Mouse (Mus musculus): ENCODE data around the gene Il23r. TPM values are rescaled to one million over a fixed set of nuclear protein-coding genes. Genes with fewer than 3 reads are reported as not detected.
"Not testable (repeated sequence)": the region's sequence is repeated elsewhere in the genome, so short reads cannot be mapped to it uniquely, and the experiment has no call there.

Il23r gene
- total RNA-seq (2015): 0.18 TPM in 1 of 2 replicates, not detected in the other
- 0.08 and 0.11 TPM in 2 replicates for total RNA-seq (2017)

DNA sequence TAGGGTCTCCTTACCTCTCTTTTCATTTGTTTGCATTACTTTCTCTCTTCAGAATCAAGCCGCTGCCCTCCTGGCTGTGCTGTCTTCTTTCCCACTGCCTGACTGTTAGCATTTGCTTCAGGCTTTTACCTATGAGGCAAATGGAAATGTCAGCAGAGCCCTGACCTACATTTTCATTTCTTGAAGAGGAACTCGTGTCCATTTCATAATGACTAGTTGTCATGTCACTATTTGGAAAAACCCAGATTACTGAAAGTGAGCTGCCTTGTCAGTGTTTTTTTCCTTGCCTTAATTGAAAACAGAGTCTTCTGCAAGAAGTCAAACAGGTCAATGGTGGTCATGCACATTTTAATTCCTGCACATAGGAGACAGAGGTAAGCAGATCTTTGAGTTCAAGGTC lies at the start of gene Il23r:
TSS of gene Il23r (minus strand) at position 101 of the 400 bp plus-strand sequence.
- no peak for ATAC-seq (ENCODE audit: poor library complexity, severe bottlenecking)

- ATAC-seq (ENCODE audit: poor library complexity, severe bottlenecking): no peak
Observed at GRCm38 (mm10) chr6:67535777-67536054, 44.1 kb upstream of the Il23r start, which contains the start of gene Tacstd2. TSS of gene Tacstd2 (minus strand) at chr6:67535796.

DNA sequence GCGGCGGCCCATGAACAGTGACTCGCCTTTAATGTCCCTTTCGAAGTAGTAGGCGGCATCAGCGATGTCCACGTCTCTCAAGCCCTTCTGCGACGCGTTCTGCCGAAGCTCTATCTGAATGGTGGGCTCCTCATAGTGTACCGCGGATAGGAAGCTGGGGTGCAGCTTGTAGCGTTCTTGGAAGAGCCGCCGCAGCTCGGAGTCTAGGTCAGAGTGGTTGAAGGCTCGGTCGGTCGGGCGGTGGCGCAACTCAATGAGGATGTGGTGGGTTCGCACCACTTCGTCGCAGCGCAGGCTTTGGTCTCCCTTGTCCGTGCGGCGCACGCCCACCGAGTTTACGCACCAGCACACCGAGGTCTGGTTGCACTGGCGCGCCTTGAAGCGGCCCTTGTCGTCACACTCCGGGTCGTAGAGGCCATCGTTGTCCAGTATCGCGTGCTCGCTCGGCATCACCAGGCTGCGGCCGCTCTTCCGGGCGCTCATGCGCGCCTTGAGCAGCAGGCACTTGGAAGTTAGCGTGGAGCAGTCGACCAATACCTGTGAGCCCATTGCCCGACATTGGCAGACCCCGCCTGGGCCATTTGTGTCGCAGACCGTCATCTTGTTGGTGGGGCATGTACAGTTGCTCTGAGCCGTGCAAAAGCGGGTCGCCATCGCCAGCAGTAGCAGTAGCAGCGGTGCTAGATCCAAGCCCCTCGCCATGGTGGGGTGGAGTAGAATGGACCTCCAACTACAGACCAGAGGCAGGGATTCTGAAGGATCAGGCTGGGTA lies 43.5 kb upstream of the Il23r start:
- ATAC-seq (ENCODE audit: poor library complexity, severe bottlenecking): peak; percentile 34

DNA sequence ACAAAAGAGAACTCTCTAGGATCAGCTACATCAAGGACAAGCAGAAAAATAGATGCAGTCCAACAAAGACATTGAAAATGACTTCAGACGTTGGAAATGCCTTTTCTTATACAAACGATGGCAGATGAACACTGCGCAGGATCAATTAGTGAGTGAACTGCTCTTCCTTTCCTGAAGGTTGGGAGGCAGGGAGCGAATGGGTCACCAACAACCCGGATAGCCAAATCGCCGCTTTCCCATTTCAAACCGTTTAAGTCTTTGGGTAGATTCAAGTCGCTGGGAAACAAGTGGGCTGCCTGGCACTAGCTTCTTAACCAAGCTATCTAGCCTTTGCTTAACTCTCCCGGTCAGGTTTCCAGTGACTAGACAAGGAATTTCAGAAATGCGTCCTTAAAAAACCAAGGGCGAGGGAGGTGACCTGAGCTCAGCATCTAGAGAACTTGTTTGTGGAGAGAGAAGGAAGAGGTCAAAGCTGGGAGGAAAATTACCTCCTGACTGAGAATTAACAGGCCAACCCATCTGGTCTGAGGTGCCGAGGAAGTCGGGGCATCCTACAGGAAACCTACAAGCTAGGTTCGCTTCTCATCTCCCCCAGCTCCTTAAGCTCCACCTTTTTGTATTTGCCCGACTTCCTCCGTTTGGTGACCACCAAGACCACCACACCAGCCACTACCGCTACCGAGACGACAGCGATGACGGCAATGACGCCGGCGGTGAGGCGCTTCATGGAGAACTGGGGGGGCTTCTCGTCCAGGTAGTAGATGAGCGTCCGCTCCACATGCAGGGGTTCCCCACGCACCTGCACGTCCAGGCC lies 42.7 kb upstream of the Il23r start:
- peak; percentile 5 for ATAC-seq (ENCODE audit: poor library complexity, severe bottlenecking)

GRCm38 (mm10) chr6:67532665-67533440 lies 41.2 kb upstream of the Il23r start:
- peak; percentile 58 for ATAC-seq (ENCODE audit: poor library complexity, severe bottlenecking)

DNA sequence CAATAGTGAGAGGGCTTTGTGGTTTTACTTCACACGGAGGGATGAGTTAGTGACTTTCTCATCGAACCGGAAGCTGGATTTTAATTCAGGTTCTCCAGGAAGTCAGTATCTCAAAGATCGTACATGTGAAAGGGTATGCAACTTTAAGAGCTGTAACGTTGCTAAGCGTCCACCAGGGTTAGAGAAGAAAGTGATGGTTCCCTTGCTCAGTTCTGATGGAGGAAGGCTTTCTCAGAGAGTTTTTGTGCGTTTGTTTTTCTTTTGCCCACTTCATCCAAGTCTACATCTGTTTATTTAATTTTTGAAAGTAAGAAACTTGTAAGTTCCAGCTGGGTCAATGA lies 40.1 kb upstream of the Il23r start:
- peak; percentile 7; the same call in 1 of the 2 replicates for ATAC-seq (ENCODE audit: poor library complexity, severe bottlenecking)

DNA sequence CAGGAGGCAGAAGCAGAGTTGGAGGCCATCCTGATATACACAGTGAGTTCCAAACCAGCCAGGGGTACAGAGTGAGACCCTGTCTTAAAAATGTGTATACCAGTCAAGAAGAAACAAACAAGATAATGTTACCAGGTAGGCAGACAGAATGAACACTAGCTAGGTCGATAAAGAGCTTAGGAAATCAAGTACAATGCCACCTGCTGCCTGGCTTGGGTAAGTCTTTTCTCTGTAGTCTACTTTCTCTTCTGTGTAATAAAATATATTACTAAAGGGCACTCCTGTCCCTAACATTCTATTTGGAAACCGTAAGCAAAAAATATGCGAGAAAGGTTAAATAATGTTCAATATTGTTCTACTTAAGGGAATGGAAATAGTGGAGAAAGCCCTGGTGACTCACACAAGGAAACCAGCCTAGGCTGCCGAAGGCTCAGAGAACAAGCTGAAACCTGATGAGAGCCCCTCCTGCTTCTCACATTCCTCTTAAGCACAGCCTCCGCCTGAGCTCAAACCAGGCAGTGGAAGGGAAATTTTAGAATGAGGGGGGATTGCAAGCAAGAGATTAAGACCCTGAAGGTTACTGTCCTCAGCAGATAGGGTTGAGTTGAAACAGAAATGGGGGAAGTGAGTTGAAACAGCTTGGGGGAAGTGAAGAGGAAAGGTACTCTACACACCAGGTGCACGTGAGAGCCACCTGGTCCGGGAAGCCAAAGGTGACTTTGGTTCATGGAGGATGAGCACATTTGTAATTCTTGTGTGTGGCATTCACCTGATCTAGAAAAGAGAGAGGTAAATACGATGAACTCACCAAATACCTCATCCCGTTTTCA lies 39.6 kb upstream of the Il23r start:
- ATAC-seq (ENCODE audit: poor library complexity, severe bottlenecking): no peak

DNA sequence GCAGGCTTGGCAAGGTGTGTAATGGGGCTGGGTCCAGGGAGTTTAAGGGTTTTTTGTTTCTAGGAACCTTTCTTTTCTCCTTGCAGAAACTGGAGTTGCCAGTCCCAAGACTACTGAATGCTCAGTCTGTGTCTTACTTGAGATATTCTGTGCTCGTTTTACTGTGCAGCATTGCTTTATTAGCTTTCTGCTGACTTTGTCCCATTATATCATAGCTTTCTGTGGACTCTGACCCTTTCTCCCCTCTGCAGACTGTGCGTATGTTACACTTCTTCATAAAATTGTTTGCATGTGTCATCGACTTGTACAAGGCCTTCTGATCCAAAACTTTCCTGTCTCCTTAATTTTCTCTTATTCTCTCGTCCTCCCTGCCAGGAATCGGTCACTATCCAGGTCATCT lies 34.7 kb upstream of the Il23r start:
- no peak for ATAC-seq (ENCODE audit: poor library complexity, severe bottlenecking)

DNA sequence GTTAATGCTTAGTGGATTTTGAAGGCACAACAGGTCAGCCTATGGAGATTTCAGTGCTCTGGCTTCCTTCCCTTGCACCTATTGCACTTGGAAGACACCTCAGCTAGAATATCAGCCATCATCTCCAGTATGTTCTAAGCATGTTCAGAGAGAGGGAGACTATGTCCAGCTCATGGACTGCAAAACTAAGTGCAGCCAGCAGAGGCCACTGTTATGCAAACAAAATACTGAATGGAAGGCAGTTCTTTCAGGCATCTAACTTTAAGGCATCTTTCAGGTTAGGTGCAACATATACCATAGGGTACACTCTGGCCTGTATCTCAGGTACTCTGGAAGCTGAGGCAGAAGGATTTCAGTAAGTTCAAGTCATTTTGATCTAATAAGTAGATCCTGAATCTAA lies 19.1 kb upstream of the Il23r start:
- ATAC-seq (ENCODE audit: poor library complexity, severe bottlenecking): peak; percentile 99

GRCm38 (mm10) chr6:67501938-67502337 lies 10.3 kb upstream of the Il23r start:
- not testable (repeated sequence) for ATAC-seq (ENCODE audit: poor library complexity, severe bottlenecking)

DNA sequence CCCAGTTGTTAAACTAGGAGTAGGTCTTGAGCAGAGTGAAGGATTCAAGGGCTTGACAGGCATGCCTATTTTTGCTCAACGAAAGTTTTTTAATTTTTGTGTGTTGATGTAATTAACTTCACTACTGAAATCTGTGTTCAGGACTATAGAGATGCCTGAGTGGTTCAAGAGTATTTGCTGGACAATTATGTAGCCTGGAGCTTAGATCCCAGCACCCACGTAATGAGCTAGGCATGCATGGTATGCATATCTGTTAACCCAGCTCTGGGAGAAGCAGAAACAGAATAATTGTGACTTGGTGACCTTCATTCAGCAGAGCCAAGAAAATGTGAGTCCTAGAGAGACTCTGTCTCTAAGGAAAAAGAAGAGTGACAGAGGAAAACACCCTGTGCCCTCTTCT lies 10.6 kb downstream of the Il23r start:
- ATAC-seq (ENCODE audit: poor library complexity, severe bottlenecking): no peak

DNA sequence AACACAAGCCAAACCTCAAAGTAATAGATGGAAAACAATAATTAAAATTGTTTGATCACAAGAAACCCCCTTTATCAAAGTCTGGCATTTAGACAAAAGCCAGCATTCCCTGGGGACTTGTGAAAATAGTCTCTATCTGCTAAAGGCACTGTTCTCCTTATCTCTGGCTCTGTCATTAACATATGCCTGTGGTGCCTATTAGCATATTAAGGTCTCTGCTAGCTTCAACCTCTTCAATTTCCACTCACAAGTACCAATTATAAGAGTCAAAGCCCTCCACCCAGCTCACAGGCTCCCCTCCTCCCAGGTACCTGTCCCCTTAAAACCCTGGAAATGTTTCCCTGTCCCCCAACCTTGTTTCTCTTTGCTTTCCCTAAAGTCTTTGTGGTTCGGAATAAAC lies 20.4 kb downstream of the Il23r start:
- no peak for ATAC-seq (ENCODE audit: poor library complexity, severe bottlenecking)

DNA sequence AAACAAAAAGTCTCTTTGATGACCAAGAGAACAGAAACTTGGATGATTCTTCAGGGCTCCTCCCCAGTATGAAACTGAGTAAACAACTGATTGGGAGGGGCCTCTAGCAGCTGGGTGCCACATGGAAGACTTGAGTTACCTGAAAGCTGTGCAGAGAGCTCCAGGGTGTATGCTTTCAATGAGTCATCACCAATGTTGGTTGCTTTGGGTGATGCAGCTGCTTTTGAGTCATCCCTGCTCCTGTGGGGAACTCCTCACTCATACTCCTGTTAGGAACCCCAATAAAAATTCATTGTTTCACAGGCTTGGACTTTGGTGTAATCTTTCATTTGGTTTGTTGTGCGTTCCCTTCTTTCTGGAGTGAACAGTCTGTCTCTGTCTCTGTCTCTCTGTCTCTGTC lies 32.2 kb downstream of the Il23r start:
- ATAC-seq (ENCODE audit: poor library complexity, severe bottlenecking): no peak

DNA sequence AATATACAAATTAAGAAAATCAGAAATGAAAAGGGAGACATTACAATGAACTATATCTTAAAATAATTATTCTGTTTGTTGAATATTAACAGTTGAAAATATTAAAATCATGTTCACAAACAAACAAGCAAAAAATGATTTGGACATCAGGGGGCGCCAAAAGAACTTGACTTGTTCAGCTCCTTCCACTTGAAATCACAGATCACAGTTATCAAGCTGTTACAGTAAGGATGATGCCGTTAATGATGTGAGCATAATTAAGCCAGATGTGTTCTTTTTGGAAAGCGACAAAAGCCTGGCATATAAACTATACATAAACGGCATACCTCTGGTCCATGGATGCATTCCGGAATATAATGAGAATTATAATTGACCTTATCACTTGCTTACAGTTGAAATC lies 40.3 kb downstream of the Il23r start:
- ATAC-seq (ENCODE audit: poor library complexity, severe bottlenecking): no peak

DNA sequence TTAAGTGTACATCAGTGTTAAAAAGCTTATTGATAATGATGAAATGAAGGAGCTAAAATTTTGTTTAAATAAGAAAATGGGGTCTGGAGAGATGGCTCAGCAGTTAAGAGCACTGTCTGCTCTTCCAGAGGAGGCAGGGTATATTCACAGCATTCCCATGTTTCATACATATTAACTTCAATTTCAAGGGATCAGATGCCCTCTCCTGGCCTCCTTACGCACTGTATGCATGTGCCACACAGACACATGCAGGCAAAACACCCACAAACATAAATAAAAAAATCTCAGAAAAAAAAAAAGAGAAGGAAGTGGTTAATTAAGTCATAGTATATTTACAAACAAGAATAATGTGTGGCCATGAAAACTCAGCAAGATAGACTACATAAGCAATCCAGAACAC lies 45.8 kb downstream of the Il23r start:
- no peak for ATAC-seq (ENCODE audit: poor library complexity, severe bottlenecking)

DNA sequence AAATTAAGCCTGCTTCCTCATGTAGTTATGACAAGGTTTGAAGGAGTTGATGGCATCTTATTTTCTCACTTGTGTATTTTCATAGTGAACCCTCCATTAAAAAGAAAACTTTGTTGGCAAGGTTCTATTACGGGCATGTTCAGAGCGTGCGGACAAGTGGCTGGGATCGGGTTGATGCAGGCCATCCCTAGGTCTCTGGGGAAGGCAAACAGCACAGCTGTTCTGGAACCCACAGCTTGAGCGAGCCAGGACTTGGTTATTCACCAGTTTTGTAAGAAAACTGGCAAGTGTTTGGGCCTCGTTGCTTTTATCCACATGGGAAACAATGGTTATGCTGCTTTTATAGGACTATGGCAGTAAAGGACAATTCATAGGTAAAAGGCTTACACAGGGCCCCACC lies 48.5 kb downstream of the Il23r start:
- no peak for ATAC-seq (ENCODE audit: poor library complexity, severe bottlenecking)

GRCm38 (mm10) chr6:67437814-67438385 lies 53.8 kb downstream of the Il23r start:
- no peak for ATAC-seq (ENCODE audit: poor library complexity, severe bottlenecking)

GRCm38 (mm10) chr6:67437028-67437427 lies 54.6 kb downstream of the Il23r start:
- no peak for ATAC-seq (ENCODE audit: poor library complexity, severe bottlenecking)

DNA sequence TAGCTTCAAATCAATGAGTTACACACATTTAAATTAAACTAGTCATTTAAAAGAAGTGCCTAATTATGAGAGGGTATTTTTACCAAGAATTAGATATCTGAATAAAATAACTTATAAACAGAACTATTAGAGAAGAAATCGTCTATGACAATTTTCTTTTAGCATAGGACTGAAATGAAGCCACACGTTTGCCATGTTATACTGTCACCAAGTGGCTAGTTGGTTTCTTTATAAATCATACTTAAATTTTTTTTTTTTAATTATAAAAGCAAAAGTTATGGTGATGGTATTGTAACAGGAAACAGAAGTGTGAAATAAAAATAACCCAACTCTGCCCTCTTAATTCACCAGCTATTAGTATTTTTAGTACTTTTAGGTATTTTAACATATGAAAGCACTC lies 55.4 kb downstream of the Il23r start:
- no peak for ATAC-seq (ENCODE audit: poor library complexity, severe bottlenecking)

DNA sequence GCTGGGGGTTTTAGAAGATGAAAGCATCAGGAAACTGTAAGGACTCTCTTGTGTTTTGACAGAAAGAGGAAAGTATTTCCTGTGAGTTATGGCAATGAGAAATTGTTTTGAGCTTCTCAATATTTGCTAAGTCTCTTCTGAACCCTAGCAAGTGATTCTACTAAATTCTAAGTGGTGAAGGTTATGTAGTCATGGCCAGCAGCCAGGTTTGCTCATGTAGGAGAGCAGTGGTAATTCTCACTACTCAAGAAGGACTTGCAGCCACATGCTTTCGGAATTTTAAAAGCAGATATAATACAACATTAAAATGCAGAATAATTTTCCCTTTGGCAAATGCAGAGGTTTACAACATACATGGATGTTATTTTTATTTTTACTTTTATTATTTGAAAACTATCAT lies 55.9 kb downstream of the Il23r start:
- no peak for ATAC-seq (ENCODE audit: poor library complexity, severe bottlenecking)

Data from megakaryocyte, adult 5-6 weeks (primary cell).